Mouse (Mus musculus) NIH3T3 (cell line): ENCODE data around the gene Dgkb.

Source experiments
- DNase-seq: peaks from one replicate; pipeline ENCODE4 v3.0.0-alpha.2; 2012; ENCODE audit warnings: low read depth

Dgkb gene

DNA sequence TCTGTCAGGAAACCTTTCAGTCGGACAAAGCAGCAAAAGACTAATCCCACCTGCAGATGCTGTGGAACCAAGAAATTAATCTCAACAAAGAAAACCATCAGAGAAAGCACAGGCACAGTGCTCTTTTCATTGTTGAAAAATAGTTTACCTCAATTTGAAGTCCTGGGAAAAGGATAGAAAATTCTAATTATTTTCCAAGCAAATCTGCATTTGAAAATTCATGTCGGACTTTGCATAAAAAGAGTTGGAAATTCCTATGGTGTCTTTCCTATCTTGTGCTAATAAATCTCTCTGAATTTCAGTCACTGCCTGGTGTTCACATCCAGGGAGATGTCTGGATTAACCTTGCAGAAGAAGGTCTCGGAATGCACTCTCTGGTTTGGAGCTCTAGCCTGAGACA lies at the start of gene Dgkb:
TSS of gene Dgkb (plus strand) at position 301 of the 400 bp plus-strand sequence.
- DNase-seq, result no peak

DNA sequence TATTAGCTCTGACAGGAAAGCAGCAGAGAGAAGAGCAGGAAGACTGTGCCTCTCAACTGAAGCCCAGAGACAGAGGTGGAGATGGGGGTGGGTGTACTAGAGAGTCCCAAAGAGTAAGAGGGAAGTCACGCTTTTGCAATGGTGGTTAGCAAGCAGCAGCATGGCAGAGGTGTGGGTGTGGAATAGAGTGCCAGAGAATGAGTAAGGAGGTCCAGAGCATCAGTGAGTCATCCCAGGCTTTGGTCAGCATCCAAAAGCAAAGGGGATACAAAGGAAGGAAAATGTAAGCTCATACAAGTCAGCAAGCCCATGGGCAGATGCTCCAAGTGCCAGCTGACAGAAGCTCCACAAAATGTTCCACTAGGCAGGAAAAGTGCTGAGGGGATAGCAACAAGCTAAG lies 47.7 kb upstream of the Dgkb start:
- DNase-seq, result peak; percentile 36

DNA sequence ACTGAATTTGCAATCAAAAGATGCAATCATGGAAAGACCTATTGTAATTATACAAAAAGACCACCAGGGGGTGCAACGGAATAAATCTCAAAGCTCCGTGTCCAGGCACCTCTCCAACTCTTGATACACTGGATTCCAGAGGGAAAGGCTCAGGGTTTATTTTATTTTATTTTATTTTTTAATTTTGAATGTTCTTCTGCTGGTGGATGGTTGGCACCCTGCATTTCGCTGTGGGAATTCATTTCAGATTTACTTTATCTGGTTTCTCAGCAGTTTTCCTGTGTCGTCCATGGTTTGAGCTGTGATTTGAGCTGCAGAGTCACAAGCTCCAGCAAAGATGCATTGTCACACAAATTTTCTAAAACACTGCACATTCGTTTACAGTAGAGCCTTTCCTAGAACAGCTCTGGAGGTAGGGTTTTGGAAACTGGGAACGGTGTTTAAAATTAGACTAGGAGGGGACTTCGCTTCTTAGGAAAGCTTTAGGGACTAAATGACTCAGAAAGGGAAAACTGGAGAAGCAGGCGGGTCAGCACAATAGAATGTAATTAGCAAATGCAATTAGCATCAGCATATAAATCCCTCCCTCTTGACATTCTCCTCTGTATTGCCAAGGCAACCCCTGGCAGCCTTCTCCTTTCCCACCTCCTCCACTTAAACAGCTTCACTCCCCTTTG lies 43.7 kb upstream of the Dgkb start:
- peak; percentile 69 for DNase-seq

DNA sequence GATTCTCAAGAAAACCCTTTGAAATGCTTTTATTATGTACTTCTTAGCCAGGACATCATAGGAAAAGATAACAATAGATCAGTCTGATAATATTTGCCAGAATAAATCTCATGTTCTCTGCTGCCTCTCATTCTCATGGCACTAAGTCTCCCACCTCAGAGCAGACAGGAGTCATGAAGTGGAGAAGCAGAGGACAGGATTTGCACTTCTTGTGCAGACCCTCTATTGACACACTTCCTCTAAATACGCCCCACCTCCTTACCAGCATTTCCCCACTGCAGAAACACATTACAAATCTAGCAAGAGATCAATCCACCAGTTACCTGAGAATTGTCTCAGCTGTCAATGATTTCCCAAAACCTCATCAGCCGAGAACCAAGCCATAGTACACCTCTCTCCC lies 42.9 kb upstream of the Dgkb start:
- DNase-seq, result no peak

DNA sequence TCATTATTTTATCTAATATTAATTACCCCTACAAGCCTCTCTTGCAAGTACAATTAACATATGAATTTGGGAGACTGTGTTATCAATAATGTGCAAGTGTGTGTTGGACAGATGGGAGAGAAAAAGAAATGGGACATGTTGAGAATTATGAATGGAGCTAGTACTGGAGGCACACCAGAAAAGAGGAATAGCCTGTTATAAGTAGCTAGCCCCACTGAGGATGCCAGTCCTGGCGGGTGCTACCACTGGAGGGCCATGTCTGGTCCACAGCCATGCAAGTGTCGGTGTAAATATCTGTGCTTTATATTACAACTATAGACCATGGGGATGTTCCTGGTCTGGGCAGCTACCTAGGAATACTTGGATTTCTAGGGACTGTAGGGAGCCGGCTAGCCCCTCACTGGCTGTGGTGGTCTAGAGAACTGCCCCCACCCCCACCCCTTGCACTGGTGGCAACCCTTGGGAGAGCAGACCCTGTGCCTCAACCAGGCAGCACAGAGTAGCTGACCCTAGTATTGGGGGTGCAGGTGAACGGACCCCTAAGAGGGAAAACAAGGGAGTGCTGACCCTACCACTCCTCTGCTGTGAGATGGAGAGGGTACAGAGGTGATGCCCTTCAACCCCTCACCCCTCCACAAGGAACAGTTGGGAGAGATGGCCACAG lies 21.1 kb upstream of the Dgkb start:
- no peak for DNase-seq

DNA sequence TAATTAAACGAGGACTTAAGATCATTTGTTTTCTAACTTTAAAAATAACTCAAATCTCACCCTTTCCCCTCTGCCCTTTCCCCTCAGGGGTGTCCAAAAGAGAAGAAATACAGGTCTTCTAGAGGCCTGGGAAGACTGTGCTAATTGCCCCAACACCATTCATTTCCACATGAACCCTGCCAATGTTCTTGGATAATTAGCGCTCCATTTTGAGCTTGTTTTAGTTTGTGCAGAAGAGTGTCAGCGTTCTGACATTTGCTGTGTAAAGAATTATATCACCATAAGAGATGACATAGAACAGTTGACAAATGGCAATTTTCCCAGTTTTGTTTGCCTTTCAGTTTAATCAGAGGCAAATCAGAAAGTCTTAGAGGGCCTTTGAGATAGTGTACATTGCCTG lies 3.4 kb upstream of the Dgkb start:
- no peak for DNase-seq

DNA sequence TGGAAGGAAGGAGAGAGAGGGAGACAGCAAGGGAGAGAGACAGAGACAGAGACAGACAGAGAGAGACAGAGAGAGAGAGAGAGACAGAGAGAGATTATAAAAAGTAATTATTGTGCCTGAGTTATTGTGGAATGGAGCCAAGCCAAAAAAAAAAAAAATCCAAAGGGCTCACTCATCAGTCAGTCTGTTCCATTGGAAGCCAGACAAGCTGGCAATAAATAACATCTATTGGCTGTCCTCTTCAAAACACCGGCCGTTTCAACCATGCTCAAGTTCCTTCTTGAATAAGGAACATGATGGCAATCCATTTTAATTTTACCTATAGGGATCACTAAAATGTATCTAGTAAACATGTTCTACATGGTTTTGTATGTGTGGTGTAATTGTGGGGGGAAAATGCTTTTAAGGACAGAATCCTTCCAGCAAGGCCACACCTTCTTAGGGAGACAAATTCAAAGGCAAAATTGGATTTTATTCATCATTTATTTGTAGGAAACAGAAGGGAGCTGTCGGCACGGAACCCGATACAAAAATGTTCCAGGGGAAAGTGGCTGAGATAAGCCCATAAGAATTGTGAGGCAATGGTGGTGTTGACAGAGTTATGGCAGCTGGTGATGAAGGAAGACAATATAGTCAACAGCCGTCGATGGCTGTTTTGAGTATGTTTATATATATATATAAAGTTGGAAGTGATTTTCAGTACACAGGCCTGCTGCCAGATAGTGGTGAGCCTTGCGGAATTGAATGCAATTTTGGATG lies 3.7 kb downstream of the Dgkb start:
- no peak for DNase-seq

DNA sequence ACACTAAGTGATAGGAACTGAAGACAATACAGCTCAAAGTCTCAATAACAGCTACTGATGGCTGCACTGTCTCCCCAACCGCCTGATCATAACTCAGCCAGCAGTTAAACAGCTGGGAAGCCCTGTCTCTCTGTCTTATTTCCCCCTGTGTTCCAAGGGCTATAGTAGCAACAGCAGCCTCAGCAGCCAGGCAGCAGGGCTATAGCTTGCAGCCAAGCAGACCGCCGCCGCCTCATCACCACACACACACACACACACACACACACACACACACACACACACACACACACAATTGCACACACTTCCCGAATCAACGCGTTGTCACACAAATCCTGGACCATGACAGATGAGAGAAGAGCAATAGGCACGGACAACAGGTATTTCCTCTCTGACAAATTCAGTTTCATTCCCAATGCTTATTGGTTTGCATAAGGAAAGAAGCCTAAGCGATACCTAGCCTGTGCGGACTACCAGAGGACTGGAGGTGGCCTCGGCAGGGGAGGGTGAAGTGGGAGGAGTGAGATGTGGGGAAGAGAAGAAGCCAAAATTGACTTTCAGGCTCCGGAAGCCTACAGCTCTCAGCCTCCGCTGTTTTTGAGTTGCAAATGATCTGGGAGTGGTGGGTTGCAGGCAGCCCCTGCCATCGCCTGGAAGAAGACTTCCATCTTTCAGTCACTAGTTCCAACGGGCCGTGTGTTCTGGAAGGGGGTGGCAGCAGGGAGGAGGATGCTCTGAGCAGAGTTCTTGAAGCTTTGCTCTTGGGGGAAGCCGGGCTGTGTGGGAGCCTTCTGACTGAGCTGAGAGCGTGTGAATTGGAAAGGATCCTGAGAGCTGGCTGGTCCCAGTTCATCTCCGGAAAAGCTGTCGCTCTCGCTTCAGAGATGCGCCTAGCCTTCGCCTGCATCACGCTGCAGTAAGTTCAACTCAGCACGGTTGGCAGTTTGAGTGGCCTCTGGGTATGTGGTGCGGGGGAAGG lies 62.8 kb downstream of the Dgkb start:
- no peak for DNase-seq

DNA sequence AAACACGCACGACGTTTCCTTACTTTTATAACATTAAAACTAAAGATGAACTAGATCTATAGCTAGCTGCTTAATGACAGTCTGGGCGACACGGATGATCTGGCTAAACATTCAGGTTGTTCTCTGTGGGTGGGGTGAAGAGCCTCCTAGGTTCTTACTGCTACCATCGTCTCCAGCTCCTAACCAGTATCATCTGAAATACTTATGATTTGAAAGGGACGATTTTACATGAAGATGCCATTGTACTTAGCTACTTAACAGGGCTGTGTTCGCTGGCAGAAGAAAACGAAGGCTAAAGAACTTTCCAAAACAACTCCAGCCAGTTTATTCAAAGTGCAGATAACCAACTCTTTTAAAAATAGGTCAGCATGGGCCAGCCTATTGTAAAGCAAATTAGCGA lies 63.9 kb downstream of the Dgkb start:
- no peak for DNase-seq

DNA sequence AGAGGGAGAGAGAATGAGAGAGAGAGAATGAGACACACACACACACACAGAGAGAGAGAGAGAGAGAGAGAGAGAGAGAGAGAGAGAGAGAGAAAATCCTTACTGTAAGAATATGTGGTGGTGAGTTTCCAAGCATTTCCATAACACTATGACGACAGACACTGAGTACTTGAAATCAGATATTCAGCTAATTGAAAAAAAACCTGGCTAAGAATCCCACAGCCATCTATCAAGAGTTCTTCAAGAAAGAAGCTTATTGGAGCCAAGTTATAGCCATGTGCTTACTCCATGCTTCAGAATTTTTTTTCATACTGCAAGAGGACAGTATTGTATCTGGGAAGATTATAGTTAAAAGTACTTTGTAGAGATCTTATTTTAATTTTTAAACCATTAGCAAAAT lies 65.3 kb downstream of the Dgkb start:
- no peak for DNase-seq

DNA sequence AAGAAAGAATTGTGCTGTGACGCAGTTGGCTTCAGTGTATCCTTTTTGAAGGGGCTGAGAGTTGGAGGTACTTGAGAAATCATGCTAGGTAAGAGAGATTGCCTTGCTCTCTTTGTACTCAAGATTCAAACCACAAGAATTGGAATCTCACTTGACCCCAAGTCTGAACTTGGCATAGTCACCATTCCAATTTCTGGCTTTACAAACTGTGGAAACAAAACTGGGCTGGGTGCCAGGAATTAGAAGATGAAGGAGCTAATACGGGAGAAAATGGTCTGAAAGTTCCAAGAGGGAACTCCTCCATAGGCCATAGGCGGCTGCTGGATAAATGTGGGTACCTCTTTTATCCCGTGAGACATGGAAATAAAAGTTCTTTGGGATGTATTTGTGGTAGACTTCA lies 66.3 kb downstream of the Dgkb start:
- peak; percentile 6 for DNase-seq

DNA sequence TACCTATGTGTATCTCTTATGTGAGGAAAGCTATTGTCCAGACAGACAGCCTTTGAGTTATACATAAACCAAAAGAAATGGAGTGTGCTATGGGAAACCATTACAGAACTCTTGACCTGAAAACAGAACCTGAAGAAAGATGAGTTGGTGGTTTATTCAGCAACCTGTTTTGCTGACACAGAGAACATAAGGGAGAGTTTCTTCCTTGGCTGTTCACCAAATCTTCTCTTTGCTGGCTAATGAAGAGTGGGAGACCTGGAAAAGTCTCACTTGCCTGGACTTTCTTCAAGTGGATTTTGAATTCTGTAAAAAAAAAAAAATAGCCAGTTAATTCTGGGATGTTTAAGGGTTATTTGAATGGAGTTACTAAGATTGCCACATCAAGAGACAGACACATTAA lies 71.1 kb downstream of the Dgkb start:
- no peak for DNase-seq

DNA sequence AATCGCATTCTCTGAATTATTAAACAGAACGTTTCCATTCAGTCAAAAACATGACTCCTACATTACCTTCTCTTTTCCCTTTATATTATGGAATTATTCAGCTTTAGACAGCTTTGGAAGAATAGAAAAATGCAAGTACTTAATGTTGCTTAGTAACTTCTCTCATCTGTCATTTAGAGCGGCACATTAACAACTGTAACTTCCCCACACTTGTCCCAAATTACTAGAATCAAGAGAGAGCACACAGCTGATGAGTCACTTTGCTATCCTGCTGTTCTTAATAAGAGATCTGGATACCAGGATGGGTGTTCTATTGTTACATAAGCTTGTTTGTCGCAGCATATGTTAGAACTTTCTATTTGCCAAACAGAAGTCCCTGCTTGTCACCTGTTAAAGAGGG lies 71.9 kb downstream of the Dgkb start:
- no peak for DNase-seq

DNA sequence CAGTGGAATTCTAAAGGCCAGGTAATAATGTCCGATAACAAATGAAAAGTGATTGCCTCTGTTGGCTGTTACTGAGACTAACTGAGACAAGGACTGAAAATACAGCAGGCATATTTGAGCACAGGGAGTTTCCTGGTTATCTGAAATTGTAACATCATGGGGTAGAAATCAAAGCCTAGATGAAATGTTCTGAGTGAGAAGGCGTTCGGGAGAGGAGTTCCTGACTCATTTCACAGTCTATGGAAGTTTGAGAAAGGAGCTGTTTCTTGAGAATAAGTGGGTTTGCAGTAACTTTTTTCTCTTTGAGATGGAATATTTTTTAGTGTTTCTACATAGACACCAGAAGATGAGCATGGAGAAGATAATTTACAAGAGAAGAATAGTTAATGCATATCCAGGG lies 73.8 kb downstream of the Dgkb start:
- no peak for DNase-seq

DNA sequence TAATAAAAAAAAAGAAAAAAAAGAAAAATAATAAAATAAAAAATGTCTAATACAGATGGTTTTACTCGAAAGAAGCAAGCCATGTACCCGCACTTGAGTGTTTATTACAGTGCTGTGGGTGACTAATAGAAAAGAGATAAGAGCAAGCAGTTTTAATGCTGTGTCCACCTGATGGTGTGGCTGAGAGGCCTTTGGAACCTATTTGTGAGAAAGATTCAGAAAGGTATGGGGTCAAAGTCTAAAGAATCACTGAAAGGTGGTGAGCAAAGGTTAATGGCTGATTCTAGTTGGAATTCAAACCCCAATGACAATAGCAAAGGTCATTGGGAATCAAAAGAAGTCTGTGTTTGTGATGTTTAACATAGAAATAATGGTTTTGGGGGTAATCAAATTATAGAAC lies 124.6 kb downstream of the Dgkb start:
- no peak for DNase-seq

DNA sequence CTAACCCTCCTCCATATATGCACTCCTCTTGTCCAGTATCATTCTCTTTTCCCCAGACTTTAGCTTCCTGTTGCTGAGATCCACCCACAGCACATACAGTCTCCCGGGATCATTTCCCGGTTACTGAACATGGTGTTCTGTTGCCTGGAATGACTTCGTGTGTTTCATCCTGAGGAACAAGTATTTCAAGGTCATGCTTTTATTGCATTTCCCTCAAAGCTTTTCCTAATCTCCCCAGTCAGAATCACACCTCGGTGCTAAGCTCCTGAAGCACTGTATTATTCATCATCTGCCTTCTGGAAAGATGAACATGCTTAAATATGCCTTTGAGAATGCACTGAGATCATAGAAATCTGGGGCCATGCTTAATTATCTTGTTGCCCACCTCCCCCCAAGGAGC lies 138.7 kb downstream of the Dgkb start:
- no peak for DNase-seq

DNA sequence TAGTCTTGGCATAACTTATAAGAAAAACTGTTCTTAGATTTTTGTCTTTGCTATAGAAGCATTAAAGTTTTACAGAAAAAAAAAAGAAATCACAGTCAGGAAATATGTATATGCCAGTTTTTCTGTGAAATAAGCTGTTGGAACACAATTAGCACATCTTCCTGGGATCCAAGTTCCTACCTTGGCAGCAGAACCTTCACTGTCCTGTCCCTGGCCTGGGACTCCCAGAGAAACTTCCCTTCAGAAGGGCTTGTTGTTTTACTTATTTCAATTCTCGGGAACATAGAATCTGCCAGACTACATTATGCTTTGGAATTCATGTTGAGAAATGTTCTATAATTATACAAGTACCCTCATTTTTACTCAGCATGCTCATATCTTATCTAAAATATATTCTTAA lies 154.0 kb downstream of the Dgkb start:
- DNase-seq, result no peak

DNA sequence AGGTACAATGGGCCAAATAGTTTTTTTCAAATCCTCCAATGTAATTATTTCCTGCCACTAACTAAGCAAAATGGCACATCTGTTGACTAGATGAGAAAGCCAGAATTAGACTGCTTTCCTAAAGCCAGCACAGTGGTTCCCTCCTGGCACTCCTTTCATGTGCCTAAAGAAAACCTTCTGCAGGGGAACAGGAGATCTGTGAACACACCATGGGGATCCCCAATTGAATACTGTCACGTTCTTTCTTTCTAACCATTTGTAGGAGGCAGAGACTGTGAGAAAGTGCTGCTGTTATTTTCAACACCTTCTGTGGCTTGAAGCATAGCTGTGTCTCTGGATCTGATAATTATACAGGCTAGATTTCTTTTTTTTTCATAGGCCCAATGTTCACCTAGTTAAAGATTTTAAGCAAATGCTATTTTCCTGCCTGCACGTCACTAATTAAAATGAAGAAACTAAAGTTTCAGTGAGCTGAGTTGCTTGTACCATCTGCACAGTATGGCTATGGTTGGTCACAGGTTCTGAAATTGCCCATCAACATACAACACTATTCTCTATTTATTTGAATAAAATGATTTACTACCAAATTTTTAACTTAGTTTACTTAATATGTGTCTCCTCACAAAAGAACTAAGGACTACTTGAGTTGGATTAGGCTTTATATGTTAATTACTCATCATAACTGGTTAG lies 161.1 kb downstream of the Dgkb start:
- no peak for DNase-seq

DNA sequence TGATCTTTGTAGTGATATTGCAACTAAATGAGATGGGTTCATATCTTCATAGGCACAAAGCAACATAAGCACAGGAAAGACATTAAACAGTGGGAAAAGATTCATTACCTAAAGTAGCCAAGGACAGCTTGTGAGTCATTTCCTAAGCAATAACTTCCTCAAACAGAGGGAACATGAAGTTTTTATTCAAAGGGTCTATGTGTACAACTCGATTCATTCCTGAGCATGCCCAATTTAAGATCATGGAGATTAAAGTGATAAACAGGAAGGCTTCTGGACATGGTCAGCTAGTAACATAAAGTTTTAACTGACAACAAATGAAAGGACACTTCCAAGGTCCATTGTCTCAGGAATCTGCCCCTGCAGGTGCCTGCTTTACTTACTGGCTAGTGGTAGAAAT lies 167.8 kb downstream of the Dgkb start:
- DNase-seq, result no peak

DNA sequence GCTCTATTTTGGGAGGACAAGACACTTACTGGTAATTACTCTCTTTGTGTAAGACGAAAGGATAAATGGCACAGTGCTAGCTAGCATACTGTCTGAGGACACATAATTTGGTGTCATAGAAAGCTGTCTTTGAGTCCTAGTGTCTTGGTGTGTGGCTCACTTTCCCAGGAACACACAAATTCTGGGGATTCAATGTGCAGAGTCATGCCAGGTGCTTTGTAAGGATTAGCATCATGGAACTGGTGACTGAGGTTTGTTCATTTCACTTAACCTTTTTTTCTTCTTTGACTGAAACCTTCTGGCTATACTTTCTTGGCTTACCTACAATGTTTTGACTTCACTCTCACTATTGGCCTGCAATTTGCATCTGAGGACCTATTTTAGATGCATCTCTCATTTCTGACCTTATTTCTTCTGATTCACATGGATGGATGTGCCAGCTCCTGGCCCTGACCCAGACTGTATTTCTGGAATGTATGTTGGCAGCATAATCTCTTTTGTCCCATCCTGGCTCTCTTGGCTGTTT lies 170.6 kb downstream of the Dgkb start:
- DNase-seq, result no peak

DNA sequence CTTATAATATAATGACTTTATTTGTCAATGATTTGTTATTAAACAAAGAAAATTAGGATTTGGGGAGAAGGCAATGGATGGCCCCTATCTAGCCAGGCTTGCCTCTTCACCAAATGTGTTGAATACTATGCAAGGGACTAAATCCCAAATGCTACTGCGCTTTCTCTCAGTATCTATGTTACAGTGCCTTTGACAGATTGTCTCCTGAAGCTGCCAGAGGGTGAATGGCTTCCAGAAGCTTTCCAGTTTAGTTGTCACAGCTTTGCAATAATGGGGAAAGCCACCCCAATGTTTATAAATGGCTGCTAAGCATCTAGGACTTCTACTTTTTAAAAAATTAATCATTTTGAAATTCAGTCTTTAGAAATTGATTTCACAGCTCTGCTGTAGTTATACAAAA lies 175.7 kb downstream of the Dgkb start:
- DNase-seq, result no peak
